ENCODE assay signal across 25 mouse cellular contexts in the genomic region with DNA sequence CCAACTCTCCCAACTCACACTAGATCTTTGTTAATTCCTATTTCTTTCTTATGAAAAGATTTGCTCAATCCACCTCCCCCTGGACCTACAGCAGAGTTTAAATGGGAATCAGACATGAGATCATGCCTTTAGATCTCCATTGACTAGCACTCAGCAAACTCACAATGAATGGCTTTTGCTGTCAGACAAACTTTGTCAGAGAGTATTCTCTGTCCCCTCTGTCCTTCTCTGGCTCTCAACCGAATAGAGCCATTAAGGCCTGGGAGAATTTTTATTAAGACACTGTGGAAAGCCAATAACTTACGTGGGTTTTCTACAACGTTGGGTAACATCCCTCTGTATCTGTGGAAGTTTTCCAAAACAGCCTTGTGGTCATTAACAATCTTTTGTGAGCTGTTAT. TPM values are rescaled to one million over a fixed set of nuclear protein-coding genes. Genes with fewer than 3 reads are reported as not detected.
"Had no signal": no experiment of that assay in that cellular context is flagged by ENCODE, and none has a peak within 500 bp of the region (broad histone marks: within the 10 kb centered on the region; RNA-seq: fewer than 3 reads in every experiment).

No protein-coding gene starts in this region.

- H3K4me2 ChIP-seq: limb, embryonic 12.5 days; limb, embryonic 15.5 days; liver, embryonic 12.5 days; liver, embryonic 15.5 days; lung, embryonic 15.5 days had no signal

- H3K9me3 ChIP-seq: limb, embryonic 12.5 days; limb, embryonic 15.5 days; liver, embryonic 12.5 days; liver, embryonic 15.5 days; lung, embryonic 15.5 days; megakaryocyte, embryonic 14.5 days; midbrain, embryonic 10.5 days had no signal

- H3K4me3 ChIP-seq: left cerebral cortex, adult 2 months; limb, embryonic 12.5 days; limb, embryonic 15.5 days; liver, embryonic 12.5 days; liver, embryonic 15.5 days; lung, embryonic 15.5 days; megakaryocyte, embryonic 14.5 days; midbrain, embryonic 10.5 days had no signal

- H3K36me3 ChIP-seq: limb, embryonic 15.5 days; liver, embryonic 12.5 days; liver, embryonic 15.5 days had no signal

- ATAC-seq: liver, embryonic 12.5 days; midbrain, embryonic 16.5 days had no signal

- H3K9ac ChIP-seq: limb, embryonic 12.5 days; limb, embryonic 15.5 days; liver, embryonic 12.5 days; liver, embryonic 15.5 days; lung, embryonic 15.5 days had no signal

- DNase-seq: kidney, postnatal 25 days; layer of hippocampus, postnatal 36 days; lung, adult 18-20 months; lung, postnatal 10 days; lung, postnatal 36 days; thymus, adult 2 months; thymus, postnatal 14 days; thymus, postnatal 4 days had no signal

- H3K4me1 ChIP-seq: liver, embryonic 12.5 days; liver, embryonic 15.5 days; megakaryocyte, embryonic 14.5 days; midbrain, embryonic 10.5 days had no signal

- H3K27ac ChIP-seq: kidney, postnatal 0 days; left cerebral cortex, adult 2 months; limb, embryonic 15.5 days; liver, embryonic 12.5 days; liver, embryonic 15.5 days; lung, embryonic 15.5 days; midbrain, embryonic 10.5 days; stomach, postnatal 0 days had no signal

- H3K27me3 ChIP-seq: limb, embryonic 12.5 days; limb, embryonic 15.5 days; liver, embryonic 12.5 days; liver, embryonic 15.5 days; lung, embryonic 15.5 days; megakaryocyte, embryonic 14.5 days had no signal

RNA-seq across cellular contexts. Expression of gene Gm9747, which starts 27.1 kb away (rescaled TPM):
- total RNA-seq: layer of hippocampus, adult 8-10 months; layer of hippocampus, postnatal 10 days; layer of hippocampus, postnatal 36 days; left cerebral cortex, adult 2 months; left cerebral cortex, postnatal 10 days; left cerebral cortex, postnatal 36 days had no signal
- polyA plus RNA-seq: large intestine, adult 2 months; small intestine, adult 2 months; thymus, adult 2 months had no signal
